Mouse (Mus musculus): ENCODE results near the gene Mphosph9. TPM values are rescaled to one million over a fixed set of nuclear protein-coding genes. Genes with fewer than 3 reads are reported as not detected.
A peak's percentile ranks its signal among the peaks of the same experiment; 100 is the strongest.

Gene Mphosph9
- total and polyA plus RNA-seq, 3 experiments: 10.4 to 60.8 (median 10.9) TPM

GRCm38 (mm10) chr5:124262090-124262489 lies 65.7 kb downstream of the Mphosph9 start:
- Histone ChIP-seq H3K27me3 (ENCODE audit: control insufficient read depth in 1 of 2, insufficient read depth in 2 of 2, low read length in 2 of 2) (no peaks in the 10 kb centered on the region), H3K9me3 (replicated peaks; ENCODE audit: insufficient read depth, low read length) (no peaks in the 10 kb centered on the region), H3K9ac (ENCODE audit: control insufficient read depth, low read depth, low read length, poor library complexity, severe bottlenecking) (no peak overlapping the region), H3K4me3 (ENCODE audit: control insufficient read depth in 1 of 2, insufficient read depth in 1 of 2, low read depth in 2 of 2, low read length in 2 of 2) (no peak overlapping the region), H3K27ac (ENCODE audit: control insufficient read depth, low read depth, low read length) (no peak overlapping the region), H3K36me3 (ENCODE audit: control insufficient read depth in 1 of 2, insufficient read depth in 2 of 2, low read length in 2 of 2) (peaks cover 12 to 16% of the 10 kb centered on the region in 2 experiments), H3K4me1 (ENCODE audit: control insufficient read depth in 1 of 2, insufficient read depth in 2 of 2, low read length in 2 of 2) (peaks cover 4 to 14% of the 10 kb centered on the region in 2 experiments; a peak in 2 of 4 replicates), H3K79me2 (ENCODE audit: control insufficient read depth, insufficient read depth, low read length, poor library complexity) (no peaks in the 10 kb centered on the region)
- no peak for DNase-seq (ENCODE audit: low read depth, low spot score)
- no peak for TF ChIP-seq ZMIZ1 (IDR thresholded peaks at IDR 0.05; ENCODE audit: low read depth, low read length)
- TF ChIP-seq EP300 (IDR thresholded peaks at IDR 0.05; ENCODE audit: low read depth in 1 of 2, low read length in 2 of 2): no peak
- TF ChIP-seq MEF2A (IDR thresholded peaks at IDR 0.05; ENCODE audit: extremely low read depth, insufficient replicate concordance, low read depth, low read length, poor library complexity, severe bottlenecking): no peak
- no peak for TF ChIP-seq GABPA (IDR thresholded peaks at IDR 0.05; ENCODE audit: low read depth, low read length)
- TF ChIP-seq SMC3 (IDR thresholded peaks at IDR 0.05; ENCODE audit: low read depth, low read length): no peak
- no peak for TF ChIP-seq UBTF (IDR thresholded peaks at IDR 0.05; ENCODE audit: borderline replicate concordance, insufficient read depth, low read depth, low read length)
- TF ChIP-seq CHD1 (IDR thresholded peaks at IDR 0.05; ENCODE audit: low read depth, low read length): no peak
- no peak for TF ChIP-seq RCOR1 (IDR thresholded peaks at IDR 0.05; ENCODE audit: low read depth, low read length)
- TF ChIP-seq ZKSCAN1 (IDR thresholded peaks at IDR 0.05; ENCODE audit: low read depth, low read length): no peak
- TF ChIP-seq TCF12 (IDR thresholded peaks at IDR 0.05; ENCODE audit: low read depth, low read length): no peak
- no peak for TF ChIP-seq HCFC1 (IDR thresholded peaks at IDR 0.05; ENCODE audit: low read depth, low read length)

DNA sequence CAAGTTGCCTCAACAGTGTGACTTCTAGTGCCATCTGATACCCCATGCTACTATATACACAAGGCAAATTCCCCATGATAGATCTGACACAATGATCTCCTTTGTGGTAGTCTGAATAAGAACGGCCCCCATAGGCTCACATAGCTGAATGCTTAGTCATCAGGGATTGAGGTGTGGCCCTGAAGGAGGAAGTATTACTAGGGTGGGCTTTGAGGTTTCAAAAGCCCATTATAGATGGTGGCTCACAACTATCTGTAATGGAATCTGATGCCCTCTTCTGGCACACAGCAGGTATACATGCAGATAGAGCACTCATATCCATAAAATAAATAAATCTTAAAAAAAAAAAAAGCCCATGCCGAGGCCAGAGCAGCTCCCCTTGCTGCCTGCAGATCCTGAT lies 68.6 kb downstream of the Mphosph9 start:
- no peak for TF ChIP-seq MAFK (IDR thresholded peaks at IDR 0.05; ENCODE audit: borderline replicate concordance, low read depth, low read length)
- TF ChIP-seq GABPA (IDR thresholded peaks at IDR 0.05; ENCODE audit: low read depth, low read length): no peak
- no peak for TF ChIP-seq MAX (IDR thresholded peaks at IDR 0.05; ENCODE audit: low read length)
- TF ChIP-seq ZC3H11A (IDR thresholded peaks at IDR 0.05; ENCODE audit: low read depth, low read length): no peak
- no peak for TF ChIP-seq CHD1 (IDR thresholded peaks at IDR 0.05; ENCODE audit: low read depth, low read length)
- TF ChIP-seq KAT2A (conservative IDR thresholded peaks at IDR 0.05; ENCODE audit: low read depth, low read length): no peak
- no peak for TF ChIP-seq HCFC1 (IDR thresholded peaks at IDR 0.05; ENCODE audit: low read depth, low read length)
- no peak for TF ChIP-seq GATA1 (IDR thresholded peaks at IDR 0.05; ENCODE audit: low read depth, low read length)
- TF ChIP-seq E2F4 (IDR thresholded peaks at IDR 0.05; ENCODE audit: borderline replicate concordance, low read depth, low read length): no peak
- no peak for TF ChIP-seq SMC3 (IDR thresholded peaks at IDR 0.05; ENCODE audit: low read depth, low read length)
- TF ChIP-seq TBP (IDR thresholded peaks at IDR 0.05; ENCODE audit: low read depth, low read length): no peak
- no peak for TF ChIP-seq ZNF384 (IDR thresholded peaks at IDR 0.05; ENCODE audit: low read depth, low read length)
- TF ChIP-seq MAZ (IDR thresholded peaks at IDR 0.05; ENCODE audit: low read depth, low read length): no peak
- no peak for TF ChIP-seq CTCF (IDR thresholded peaks at IDR 0.05 in 2 of 3, conservative IDR thresholded peaks at IDR 0.05 in 1 of 3; ENCODE audit: control insufficient read depth in 1 of 3, insufficient read depth in 1 of 3, low read depth in 2 of 3, low read length in 3 of 3, poor library complexity in 1 of 3, severe bottlenecking in 1 of 3)
- no peak for TF ChIP-seq NELFE (IDR thresholded peaks at IDR 0.05; ENCODE audit: low read depth, low read length)
- TF ChIP-seq ZMIZ1 (IDR thresholded peaks at IDR 0.05; ENCODE audit: low read depth, low read length): no peak
- TF ChIP-seq NRF1 (IDR thresholded peaks at IDR 0.05; ENCODE audit: insufficient read depth, low read depth, low read length, poor library complexity, severe bottlenecking): no peak
- no peak for TF ChIP-seq ZKSCAN1 (IDR thresholded peaks at IDR 0.05; ENCODE audit: low read depth, low read length)
- no peak for TF ChIP-seq MEF2A (IDR thresholded peaks at IDR 0.05; ENCODE audit: extremely low read depth, insufficient replicate concordance, low read depth, low read length, poor library complexity, severe bottlenecking)
- Histone ChIP-seq H3K9ac (ENCODE audit: control insufficient read depth, low read depth, low read length, poor library complexity, severe bottlenecking) (no peak overlapping the region), H3K27me3 (ENCODE audit: control insufficient read depth in 1 of 2, insufficient read depth in 2 of 2, low read length in 2 of 2) (no peaks in the 10 kb centered on the region), H3K4me3 (ENCODE audit: control insufficient read depth in 1 of 2, insufficient read depth in 1 of 2, low read depth in 2 of 2, low read length in 2 of 2) (no peak overlapping the region), H3K4me1 (ENCODE audit: control insufficient read depth in 1 of 2, insufficient read depth in 2 of 2, low read length in 2 of 2) (no peaks in the 10 kb centered on the region), H3K36me3 (ENCODE audit: control insufficient read depth in 1 of 2, insufficient read depth in 2 of 2, low read length in 2 of 2) (peaks cover 0 to 15% of the 10 kb centered on the region in 2 experiments; a peak in 2 of 4 replicates), H3K9me3 (replicated peaks; ENCODE audit: insufficient read depth, low read length) (no peaks in the 10 kb centered on the region), H3K27ac (ENCODE audit: control insufficient read depth, low read depth, low read length) (no peak overlapping the region), H3K79me2 (ENCODE audit: control insufficient read depth, insufficient read depth, low read length, poor library complexity) (no peaks in the 10 kb centered on the region)
- DNase-seq (ENCODE audit: low read depth, low spot score): peak; percentile 36

Measured in MEL (cell line).